Mouse (Mus musculus) megakaryocyte progenitor cell, adult 5-6 weeks (primary cell): ENCODE data around the gene Tnfrsf4. TPM values are rescaled to one million over a fixed set of nuclear protein-coding genes. Genes with fewer than 3 reads are reported as not detected.

Experiments used
- ATAC-seq: replicated peaks from 2 replicates; pipeline ENCODE4 v1.8.0; 2016; ENCODE audit warnings: mild to moderate bottlenecking, moderate TSS enrichment, inconsistent platforms; ENCODE audit not compliant: poor library complexity
- total RNA-seq, 2 experiments: library from RNA; stranded (forward) in 1 of 2; stranded (reverse) in 1 of 2; fragments of 157-497, 149-512 nt in 1 of 2; fragments of 200-1000 nt in 1 of 2; gene quantifications; 2 replicates each; pipeline versions ENCODE4 v1.2.3 to v1.2.4; 2015 to 2017

Tnfrsf4 gene
- total RNA-seq, 2 experiments from 2014 or later, result 0.37 to 1.6 TPM

GRCm38 (mm10) chr4:156026013-156026412, 12.4 kb downstream of the Tnfrsf4 start, which contains the start of gene Tnfrsf18:
Tnfrsf18 (plus strand) TSS chr4:156026164.
- ATAC-seq, result peak; percentile 76

GRCm38 (mm10) chr4:156028580-156028979, 14.9 kb downstream of the Tnfrsf4 start:
- no peak for ATAC-seq

GRCm38 (mm10) chr4:156030651-156031118, 17.0 kb downstream of the Tnfrsf4 start:
- ATAC-seq, result no peak

GRCm38 (mm10) chr4:156031255-156031592, 17.6 kb downstream of the Tnfrsf4 start:
- ATAC-seq, result no peak

- ATAC-seq, result peak; percentile 72
Observed at GRCm38 (mm10) chr4:156031593-156032391, 18.1 kb downstream of the Tnfrsf4 start.

GRCm38 (mm10) chr4:156032856-156033255, 19.2 kb downstream of the Tnfrsf4 start:
- no peak for ATAC-seq

- ATAC-seq, result peak; percentile 69
Observed at GRCm38 (mm10) chr4:156033476-156034119, 20.0 kb downstream of the Tnfrsf4 start.

GRCm38 (mm10) chr4:156034301-156034700, 20.7 kb downstream of the Tnfrsf4 start:
- no peak for ATAC-seq

GRCm38 (mm10) chr4:156034901-156035300, 21.3 kb downstream of the Tnfrsf4 start:
- peak; percentile 20; the same call in 1 of the 2 replicates for ATAC-seq

GRCm38 (mm10) chr4:156044754-156045153, 31.1 kb downstream of the Tnfrsf4 start:
- no peak for ATAC-seq

- ATAC-seq, result 0 out of 2 replicates have a peak, but pooled peaks have one; percentile 27
Observed at GRCm38 (mm10) chr4:156049779-156050178, 36.1 kb downstream of the Tnfrsf4 start.

GRCm38 (mm10) chr4:156050391-156050980, 36.8 kb downstream of the Tnfrsf4 start:
- ATAC-seq, result no peak; the same call in 1 of the 2 replicates

GRCm38 (mm10) chr4:156053113-156053512, 39.5 kb downstream of the Tnfrsf4 start:
- ATAC-seq, result no peak

- ATAC-seq, result no peak
Observed at GRCm38 (mm10) chr4:156054130-156054529, 40.5 kb downstream of the Tnfrsf4 start.

- no peak for ATAC-seq
Observed at GRCm38 (mm10) chr4:156054606-156055005, 41.0 kb downstream of the Tnfrsf4 start.

- no peak for ATAC-seq
Observed at GRCm38 (mm10) chr4:156055173-156055572, 41.5 kb downstream of the Tnfrsf4 start.

- ATAC-seq, result no peak
Observed at GRCm38 (mm10) chr4:156057702-156058101, 44.1 kb downstream of the Tnfrsf4 start.

GRCm38 (mm10) chr4:156058826-156059225, 45.2 kb downstream of the Tnfrsf4 start:
- no peak for ATAC-seq

GRCm38 (mm10) chr4:156059261-156059660, 45.6 kb downstream of the Tnfrsf4 start, which contains the start of gene Ttll10:
Ttll10 (minus strand) TSS chr4:156059414.
- ATAC-seq, result no peak

- no peak for ATAC-seq
Observed at GRCm38 (mm10) chr4:156059713-156060112, 46.1 kb downstream of the Tnfrsf4 start.

GRCm38 (mm10) chr4:156063861-156064509, 50.3 kb downstream of the Tnfrsf4 start:
- no peak for ATAC-seq
